Mouse (Mus musculus) cerebellum, postnatal 10 days (tissue): ENCODE results near the gene 1700069L16Rik.

Experiments used
- DNase-seq, 2 experiments: peaks; one replicate each; pipeline ENCODE4 v3.0.0; 2021; ENCODE audit warnings: mixed read lengths in 2 of 2

1700069L16Rik gene

DNA sequence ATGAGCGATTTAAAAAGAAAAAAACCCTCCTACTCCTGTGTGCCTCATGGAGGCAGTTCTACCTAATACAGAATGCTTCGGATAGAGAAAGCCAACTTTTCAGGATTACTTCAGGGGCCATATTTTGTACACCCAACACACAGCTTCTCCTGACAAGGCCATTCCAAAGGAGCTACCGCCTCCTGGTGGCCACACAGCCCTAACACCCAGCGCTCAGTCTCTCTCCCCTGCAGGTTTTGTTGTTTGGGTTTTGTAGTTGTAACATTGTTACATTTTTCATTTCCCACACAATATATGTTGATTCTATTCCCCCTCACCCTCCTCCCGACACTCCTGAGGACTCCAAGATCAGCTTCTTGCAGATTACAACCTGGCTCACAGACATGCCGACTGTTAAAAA is 7.6 kb upstream of the 1700069L16Rik start:
- peak; percentile 91 to 93 for DNase-seq

DNA sequence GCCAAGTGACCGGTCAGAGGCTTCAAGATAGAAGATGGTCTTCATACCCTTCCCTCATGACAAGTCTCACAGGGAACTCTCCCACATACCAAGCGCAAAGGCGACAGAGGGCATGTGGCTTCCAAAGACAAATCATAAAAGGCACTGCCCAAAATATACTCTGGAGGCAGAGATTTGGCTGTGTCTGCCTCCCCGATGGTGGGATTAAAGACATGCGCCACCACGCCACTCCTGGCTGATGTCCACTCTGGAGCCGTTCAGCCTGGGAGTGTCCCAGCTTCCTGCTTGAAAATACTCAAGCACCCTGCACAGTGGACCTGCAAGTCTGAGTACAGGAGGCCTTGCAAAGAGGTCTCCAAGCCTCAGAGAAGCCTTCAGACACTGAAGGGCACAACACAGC is 6.6 kb upstream of the 1700069L16Rik start:
- DNase-seq = peak; percentile 49 to 52

DNA sequence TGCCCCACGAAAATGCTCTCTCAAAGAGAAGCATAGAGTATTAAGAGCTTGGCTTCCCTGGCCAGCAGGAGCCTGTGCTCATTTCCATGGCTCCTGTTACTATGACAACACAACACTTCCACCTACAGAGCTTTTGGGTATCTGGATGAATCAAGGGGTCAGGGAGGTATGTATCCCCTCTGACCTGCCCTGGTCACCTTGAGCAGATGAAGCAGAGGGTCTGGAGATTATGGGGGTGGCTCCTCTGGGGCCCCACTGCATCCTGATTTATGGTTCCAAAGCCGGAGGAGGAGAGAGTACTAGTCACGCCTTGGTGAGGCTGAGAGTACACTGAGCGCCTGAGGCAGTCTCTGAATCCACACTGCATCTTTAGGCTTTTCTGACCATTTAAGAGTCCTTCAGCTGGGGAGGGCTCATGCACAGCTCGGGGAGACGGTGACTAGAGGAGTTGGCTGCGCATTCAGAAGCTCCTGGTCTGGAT is 6.1 kb upstream of the 1700069L16Rik start:
- peak in 1 of 2 experiments; percentile 61 for DNase-seq

DNA sequence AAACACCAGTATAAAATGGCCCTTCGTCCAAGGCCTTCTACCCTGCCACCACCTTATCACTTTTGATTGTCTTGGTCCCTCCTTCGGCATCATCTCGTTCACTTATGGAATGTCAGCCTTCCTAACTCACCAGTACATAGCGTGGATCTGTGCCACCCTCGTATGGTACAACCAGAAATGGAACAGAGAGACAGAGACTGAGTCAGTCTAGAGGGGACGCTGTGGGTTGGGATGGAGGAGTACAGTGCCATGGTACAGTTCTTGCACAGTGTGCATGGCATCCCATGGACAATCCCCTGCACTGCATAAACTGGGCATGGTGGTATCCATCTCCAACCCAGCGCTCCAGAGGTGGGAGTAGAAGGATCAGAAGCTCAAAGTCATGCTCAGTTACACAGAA is 4.1 kb upstream of the 1700069L16Rik start:
- no peak for DNase-seq

DNA sequence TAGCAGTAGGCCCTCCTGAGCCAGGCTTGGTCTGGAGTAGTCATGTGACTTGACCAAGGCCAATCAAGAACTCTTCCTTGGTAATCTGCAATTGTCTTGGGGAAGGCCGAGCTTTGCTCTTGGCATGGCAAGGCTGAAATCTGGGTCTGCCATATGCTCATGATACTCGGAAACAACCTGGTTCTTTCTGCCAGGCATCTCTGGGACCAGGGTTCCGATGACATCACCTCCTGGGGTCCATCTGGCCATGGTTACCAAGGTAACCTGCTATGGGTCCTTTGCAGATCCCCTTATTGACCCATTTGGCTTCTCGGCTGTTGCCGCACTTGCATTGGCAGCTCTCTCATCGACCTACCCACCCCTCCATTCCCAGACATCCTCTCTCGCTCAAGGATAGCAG is 3.4 kb upstream of the 1700069L16Rik start:
- DNase-seq = peak; percentile 93

DNA sequence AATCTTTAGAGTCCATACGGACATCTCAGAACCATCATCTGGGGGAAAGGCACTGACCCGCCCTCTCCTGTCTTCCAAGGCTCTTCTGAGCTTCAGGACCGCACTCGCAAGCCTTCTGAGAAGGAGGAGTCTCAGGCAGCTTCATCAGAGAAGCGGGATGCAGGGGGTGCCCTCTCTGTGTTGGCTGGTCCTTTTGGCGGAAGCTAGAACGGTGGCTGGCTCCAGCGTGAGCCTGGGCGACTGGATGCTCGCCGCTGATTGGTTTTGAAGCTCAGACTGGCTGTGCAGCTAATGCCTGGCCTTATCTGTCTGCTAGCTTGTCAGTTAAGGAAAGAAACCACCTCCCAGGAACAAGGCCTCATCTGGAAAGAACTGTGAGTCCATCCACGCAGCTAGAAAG is 2.7 kb upstream of the 1700069L16Rik start:
- peak; percentile 80 to 82 for DNase-seq

DNA sequence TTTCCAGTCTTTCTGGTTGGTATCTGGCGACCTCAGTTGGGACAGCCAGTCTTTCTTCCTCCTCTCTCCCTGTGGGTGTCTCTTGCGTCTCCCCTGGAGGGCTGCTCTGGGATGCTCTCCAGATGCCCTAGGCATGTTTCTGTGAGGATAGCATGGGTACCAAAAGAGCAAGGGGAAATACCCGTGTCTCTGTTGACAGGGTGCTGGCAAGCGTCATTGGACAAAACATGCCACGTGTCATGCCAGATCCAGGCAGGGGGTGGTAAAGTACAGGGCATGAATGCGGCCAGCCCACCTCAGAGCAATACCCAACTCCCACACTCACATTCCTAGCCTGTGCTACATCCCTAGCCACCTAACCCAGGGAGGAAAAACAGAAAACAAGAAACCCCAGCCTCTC is 2.0 kb upstream of the 1700069L16Rik start:
- DNase-seq = peak; percentile 58 to 67

DNA sequence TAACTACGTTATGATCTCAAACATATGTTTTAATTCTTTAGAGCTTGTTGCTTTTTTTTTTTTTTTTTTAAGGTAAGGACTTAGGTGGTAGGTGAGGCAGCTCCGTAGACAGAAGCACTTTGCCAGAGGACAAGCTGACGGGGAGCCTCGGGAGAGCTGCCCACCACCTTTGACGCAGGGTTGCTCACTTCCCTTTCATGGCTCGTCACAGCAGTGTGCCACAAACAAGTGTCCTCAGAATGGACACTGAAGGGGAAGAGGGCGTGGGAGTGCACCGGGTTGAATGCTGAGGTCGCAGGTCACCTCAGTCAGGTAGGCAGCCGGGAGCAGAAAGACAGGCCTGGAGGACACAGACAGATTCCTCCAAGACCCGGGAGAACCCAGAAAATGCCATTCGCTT is 845 bp upstream of the 1700069L16Rik start:
- DNase-seq = no peak

DNA sequence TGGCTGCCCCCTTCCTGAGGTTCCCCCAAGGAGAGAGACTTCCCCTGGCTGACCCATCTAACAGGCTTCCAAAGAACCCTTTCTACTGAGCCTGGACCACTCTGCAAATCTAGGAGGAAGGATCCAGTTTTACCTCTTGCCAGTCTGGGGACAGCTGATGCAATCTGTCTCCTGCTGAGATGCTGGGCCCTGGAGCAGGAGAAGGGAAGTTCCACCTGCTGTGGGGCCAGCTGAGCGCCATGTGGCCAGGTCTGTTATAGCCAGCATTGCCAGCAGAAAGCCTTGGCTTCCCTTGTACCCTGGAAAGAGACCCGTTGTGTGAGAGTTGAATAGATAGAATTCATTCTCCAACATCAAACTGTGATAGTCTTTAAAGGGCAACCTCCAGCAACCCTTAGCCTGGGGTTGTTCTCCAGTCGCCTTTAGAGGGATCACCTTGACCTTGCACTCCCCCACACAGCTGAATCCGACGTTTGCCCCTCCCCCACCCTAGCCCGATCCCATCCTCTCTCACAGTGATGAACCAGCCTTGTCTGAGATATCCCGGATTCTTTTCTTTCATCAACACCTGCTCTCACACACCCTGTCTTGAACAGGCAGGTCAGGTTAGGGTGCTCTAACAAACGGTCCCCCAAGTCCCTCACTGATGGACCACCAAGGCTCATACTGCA is 870 bp downstream of the 1700069L16Rik start:
- peak; percentile 98 to 99 for DNase-seq

DNA sequence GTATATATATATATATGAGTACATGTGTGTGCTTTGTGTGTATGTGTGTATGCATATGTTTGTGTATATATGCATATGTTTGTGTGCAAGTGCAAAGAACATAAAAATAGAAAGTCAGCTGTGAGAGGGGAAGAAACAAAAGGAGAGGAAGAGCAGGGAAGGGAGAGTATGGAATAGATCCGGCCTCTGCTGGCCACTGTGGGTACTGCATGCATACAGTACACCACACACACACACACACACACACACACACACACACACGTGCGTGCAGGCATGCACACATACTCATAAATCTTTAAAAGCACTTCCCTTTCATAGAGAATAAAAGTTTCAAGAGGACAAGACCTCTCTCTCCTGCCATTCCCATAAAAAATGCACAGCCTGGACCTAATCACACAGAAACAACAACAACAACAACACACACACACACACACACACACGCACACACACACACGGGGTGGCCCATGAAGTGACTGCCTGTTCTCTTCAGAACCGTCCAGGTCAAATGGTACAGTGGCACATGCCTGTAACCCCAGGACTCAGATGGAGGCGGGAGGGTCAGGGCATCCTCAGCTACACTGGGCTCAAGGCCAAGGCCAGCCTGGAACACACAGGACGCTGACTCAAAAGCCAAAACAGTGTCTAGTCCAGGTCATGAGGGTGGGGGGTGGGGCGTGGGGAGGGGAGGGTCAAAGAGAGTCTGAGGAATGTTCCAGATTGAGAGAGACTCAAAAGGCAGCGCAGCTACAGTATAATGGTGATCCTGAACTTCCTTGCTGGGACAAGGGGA is 2.2 kb downstream of the 1700069L16Rik start:
- DNase-seq = peak; percentile 78 to 86

DNA sequence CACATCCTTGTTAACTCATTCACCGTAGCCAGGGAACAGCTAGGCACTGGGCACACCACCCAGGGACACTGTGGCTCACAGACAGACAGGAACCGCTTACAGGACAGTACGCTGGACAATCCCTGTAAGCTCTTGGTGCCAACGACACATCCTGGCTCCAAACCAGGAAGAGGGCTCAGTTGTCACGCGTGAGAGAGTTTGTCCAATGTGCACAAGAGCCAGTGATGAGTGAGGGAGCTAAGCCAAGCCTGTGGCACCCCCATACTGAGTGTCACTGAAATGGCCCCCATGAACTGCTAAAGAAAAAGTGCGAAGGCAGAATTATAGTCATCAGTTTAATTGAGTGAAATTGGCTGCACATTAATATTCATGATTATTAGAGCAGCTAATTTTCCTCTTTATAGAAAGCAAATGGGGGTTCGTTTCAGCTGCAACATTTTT is 5.3 kb downstream of the 1700069L16Rik start:
- peak; percentile 93 to 94 for DNase-seq

DNA sequence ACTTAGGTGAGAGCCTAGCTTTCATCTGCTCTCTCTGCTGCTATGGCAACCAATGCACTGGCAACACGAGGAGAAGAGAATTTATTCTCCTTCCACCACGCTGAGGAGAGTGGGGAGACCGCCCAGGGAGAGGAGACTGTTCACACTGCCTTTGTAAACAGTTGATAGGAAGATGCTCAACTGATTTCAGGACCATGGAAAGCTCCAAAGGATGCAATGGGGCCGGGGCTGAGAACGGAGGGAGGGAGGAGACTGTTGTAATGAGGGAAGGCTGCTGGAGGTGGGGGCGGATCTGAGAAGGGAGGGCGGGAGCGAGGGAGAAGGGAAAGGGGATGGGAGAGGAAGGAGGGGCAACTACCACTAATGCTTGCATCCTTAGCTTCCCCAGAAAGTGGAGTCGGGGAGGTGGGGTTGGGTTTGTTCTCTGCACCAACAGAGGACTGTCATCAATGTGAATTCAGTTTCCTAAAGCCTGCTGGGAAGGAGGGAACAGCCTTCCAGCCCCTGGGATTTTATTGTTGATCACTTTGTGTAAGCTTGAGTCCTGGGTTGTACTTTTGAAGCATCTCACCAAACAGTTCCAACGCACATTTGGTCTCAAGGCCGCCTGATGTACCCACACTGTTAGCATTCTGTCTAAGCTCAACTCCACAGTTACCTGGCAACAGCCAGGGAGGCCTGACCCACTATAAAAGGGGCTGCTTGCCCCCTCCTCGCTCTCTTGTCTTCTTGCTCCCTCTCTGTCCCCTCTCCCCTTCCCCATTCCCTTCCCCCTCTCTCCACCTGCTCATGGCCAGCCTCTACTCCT is 7.8 kb downstream of the 1700069L16Rik start:
- DNase-seq = peak; percentile 71 to 73

DNA sequence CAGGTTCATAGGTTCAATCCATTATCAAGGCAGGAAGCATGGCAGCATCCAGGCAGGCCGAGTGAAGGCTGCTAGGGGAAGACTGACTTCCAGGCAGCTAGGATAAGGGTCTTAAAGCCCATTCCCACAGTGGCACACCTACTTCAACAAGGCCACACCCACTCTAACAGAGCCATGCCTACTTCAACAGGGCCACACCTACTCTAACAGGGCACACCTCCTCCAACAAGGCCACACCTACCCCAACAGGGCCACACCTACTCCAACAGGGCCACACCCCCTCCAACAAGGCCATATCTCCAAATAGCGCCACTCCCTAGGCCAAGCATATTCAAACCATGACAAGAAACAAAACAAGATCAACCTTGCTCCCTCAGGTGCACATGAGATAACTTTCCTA is 11.7 kb downstream of the 1700069L16Rik start:
- no peak for DNase-seq

DNA sequence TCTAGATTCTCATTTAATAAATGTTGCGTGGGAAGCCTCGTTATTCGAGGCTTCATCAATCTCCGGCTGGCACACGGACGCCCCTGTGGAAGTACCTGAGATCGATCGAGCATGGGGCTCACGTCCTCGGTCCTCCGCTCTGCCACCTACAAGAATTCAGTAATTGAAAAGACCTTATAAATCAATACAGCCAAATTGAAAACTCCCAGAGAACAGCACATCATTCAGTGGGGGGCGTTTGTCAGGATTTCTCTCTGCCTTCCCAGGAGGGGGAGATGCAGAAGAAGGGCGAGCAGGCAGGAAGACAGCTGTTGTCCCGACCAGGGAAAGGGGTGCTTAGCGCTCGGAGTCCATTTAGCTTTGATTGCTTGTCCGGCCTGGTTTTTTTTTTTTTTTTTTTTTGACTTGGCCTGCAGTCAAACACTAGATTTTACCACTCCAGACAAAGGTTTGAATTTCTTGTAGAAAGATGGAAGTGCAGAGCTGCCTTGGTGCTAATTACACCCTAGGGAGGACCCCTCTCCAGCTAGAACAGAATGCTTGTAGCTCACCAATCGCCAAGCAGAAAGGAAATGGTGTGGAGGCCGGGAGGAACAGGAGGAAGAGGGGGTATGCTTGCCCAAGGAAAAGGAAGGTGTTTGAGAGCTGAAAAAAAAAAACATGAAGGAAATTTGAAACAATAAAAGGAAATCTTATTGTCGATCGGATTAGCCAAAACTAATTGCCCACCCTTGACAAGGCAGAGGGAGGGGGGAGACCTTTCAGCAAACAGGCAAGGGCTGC is 20.6 kb downstream of the 1700069L16Rik start:
- no peak for DNase-seq

DNA sequence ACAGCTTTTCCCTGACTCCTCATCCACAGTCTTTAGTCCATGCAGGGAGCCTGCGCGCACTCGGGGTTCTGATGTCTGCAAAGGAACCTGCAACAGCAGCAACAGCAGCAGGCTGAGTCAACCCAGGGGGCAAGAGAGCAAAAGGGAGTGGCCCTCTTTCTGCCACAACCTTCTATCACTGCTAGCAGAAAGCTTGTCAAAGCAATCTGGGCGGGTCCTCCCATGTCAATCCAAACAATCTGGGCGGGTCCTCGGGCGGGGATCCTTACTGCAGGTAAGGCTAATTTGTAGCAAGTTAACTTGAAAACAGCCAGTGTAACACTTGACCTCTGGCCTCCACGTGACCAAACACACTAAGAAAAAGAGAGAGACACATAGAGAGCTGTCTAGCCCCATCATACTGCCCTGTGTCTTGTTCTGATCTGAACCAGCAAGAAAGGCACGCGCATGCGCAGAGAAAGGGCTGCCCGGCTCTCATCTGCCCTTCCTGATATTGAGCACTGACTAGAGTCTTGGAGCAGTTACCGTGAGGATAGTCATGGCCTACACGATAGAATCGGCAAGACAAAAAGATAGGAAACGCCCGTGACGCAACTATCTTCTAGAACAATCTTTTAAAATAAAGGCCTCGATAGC is 24.1 kb downstream of the 1700069L16Rik start:
- no peak for DNase-seq

DNA sequence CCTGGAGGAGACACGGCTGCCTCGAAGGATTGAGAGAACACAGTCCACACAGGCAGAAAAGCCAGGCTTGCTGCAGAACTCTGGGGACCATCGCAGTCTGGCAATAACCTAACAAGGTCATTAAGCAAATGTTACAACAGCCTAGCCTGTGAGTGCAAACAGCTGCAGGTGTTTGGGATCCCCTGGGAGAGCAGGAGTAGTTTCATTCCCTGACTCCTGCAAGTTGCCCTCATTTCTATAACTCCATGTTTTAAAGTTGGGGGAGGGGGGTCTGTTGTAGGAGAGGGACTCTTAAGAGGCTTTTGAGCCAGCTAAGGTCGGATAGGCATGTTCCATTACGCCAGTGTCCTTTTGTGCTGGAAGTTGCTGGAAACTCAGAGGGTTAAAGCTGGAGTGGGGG is 30.2 kb downstream of the 1700069L16Rik start:
- peak in 1 of 2 experiments; percentile 19 for DNase-seq

DNA sequence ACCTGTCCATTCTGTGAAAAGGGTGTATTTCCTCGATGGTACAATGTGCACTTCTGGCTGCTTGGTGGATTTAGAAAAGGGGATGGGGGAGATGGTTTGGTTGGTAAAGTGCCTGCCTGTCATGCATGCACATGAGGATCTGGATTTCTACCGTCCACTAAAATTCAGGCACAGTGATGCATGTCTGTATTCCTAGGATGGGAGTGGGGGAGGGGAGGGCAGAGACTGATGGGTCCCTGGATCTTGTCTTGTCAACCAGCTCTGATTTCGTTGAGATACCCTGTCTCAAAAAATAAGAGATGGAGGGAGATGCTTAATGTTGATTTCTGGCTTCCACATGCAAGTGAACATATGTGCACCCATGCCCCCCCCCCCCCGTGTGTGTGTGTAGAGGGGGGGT is 30.6 kb downstream of the 1700069L16Rik start:
- DNase-seq = peak; percentile 52 to 63

DNA sequence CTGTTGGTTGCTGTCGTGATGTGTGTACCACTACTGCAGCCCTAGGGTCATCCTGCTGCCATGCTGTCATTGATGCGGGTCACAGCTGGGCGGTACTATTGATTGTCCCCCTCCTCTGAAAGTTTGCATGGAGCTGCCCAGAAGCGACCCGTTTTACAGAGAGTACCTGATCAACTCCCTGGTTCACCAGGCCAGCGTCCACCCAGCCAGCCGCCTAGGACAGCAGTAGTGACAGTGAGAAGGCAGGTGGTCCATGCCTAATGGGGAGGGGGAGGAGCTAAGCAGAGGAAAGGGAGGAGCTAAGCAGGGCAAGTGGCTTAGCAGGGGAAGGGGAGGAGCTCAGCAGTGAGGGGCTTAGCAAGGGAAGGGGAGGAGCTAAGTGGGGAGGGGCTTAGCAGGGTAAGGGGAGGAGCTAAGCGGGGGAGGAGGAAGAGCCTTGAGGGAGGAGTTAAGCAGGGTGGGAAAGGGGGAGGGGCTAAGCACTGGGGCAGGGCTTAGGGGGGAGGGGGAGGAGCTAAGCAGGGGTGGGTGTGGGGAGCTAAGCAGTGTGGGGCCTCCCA is 31.3 kb downstream of the 1700069L16Rik start:
- peak in 1 of 2 experiments; percentile 16 for DNase-seq

DNA sequence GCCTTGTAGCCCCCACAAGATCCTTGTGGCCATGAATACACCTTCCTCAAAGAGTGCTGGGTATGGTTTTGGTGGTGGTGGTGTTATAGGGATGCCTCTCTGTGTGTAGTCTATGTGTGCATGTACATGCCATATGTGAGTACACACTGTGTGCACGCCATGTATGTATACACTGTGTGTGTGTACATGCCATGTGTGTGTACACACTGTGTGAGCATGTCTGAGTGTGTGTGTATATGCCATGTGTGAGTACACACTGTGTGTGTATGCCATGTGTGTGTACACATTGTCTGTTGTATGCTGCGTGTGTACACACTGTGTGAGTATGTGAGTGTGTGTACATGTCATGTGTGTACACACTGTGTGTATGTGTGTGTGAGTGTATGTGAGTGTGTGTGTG is 33.7 kb downstream of the 1700069L16Rik start:
- no peak for DNase-seq

DNA sequence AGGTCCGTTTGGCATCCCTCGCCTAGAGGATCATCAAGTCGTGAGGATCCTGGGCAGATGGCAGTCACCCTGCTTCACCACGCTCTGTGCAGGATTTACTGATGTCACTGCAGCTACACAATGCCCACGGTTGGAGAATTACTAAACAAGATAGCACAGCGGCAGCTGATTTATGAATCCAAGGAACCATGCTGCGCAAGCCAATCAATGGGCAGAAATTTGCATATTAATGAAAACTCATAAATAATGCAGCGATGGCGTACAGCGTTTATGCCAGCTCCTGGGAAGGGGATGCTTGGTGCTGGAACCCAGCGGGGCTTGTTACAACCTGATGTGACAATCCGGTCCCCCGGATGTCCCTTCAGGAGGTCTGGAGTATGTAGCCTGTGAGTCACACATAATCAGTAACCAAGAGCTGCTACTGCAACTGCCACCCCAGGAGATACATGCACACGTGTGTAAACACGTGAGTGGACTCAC is 34.5 kb downstream of the 1700069L16Rik start:
- peak; percentile 69 for DNase-seq

DNA sequence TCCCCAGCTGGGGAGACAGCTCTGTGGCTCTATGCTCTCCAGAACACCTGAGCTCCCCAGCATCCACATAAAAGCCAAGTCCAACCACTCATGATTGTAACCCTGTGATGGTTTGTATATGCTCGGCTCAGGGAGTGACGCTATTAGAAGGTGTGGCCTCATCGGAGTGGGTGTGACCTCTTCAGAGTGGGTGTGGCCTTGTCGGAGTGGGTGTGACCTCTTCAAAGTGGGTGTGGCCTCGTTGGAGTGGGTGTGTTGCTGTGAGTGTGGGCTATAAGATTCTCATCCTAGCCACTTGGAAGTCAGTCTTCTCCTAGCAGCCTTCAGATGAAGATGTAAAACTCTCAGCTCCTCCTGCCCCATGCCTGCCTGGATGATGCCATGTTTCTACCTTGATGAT is 37.1 kb downstream of the 1700069L16Rik start:
- no peak for DNase-seq
